Mouse (Mus musculus): Measurements from ENCODE around the gene 6330409D20Rik.

DNA sequence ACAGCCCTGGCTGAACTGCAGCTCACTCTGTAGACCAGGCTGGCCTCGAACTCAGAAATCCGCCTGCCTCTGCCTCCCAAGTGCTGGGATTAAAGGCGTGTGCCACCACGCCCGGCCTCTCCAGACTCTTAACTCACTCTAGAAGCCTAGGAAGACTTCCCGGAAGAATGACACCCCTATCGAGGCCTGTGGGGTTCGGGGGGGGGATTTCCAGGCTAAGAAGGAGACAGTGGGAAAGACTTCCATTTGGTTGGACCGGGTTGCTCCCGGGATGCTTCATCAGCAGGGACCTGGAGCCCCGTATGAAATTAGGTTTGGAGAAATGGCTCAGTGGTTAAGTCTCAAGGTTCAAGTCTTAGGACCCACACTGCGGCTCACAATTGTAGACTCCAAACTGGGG, 46.1 kb downstream of the 6330409D20Rik start:
- TF ChIP-seq CTCF (conservative IDR thresholded peaks at IDR 0.05; ENCODE audit: low read length) = no peak
- TF ChIP-seq POU5F1 (IDR thresholded peaks at IDR 0.05; ENCODE audit: borderline replicate concordance, low read length) = no peak

Measured in E14TG2a.4 (cell line).